Mouse (Mus musculus) myocyte (in vitro differentiated cells): ENCODE results near the gene Eif4e3.

ENCODE experiments used
- CEBPB ChIP-seq: IDR thresholded peaks from 2 replicates; pipeline ENCODE4 v1.6.1; 2011; ENCODE audit warnings: mild to moderate bottlenecking, moderate library complexity; ENCODE audit not compliant: poor library complexity, insufficient read depth, severe bottlenecking
- E2F4 ChIP-seq: IDR thresholded peaks from one replicate; pipeline ENCODE4 v1.6.1; 2011; ENCODE audit warnings: mild to moderate bottlenecking, control low read depth, moderate library complexity; ENCODE audit not compliant: insufficient read depth
- MAX ChIP-seq: IDR thresholded peaks from one replicate; pipeline ENCODE4 v1.6.1; 2011; ENCODE audit warnings: low read depth, mild to moderate bottlenecking, control low read depth
- MYOD1 ChIP-seq, 3 experiments: IDR thresholded peaks; one replicate each; pipeline ENCODE4 v1.6.1; 2011; ENCODE audit warnings: control low read depth in 2 of 3, low read depth in 2 of 3, mild to moderate bottlenecking in 2 of 3, moderate library complexity in 1 of 3; ENCODE audit not compliant: insufficient read length in 2 of 3, control insufficient read depth in 1 of 3
- MYOG ChIP-seq, 3 experiments: IDR thresholded peaks; one replicate each; pipeline ENCODE4 v1.6.1; 2011; ENCODE audit warnings: control low read depth in 2 of 3, low read depth in 2 of 3, mild to moderate bottlenecking in 2 of 3; ENCODE audit not compliant: insufficient read length in 2 of 3, control insufficient read depth in 1 of 3, insufficient read depth in 1 of 3
- POLR2A ChIP-seq: IDR thresholded peaks from one replicate; pipeline ENCODE4 v1.6.1; 2011; ENCODE audit warnings: low read depth, mild to moderate bottlenecking, control low read depth, moderate library complexity; ENCODE audit not compliant: insufficient read length
- POLR2AphosphoS2 ChIP-seq: IDR thresholded peaks from one replicate; pipeline ENCODE4 v1.6.1; 2011; ENCODE audit warnings: low read depth, control low read depth; ENCODE audit not compliant: insufficient read length
- REST ChIP-seq: IDR thresholded peaks from one replicate; pipeline ENCODE4 v1.6.1; 2011; ENCODE audit warnings: mild to moderate bottlenecking, control low read depth, moderate library complexity; ENCODE audit not compliant: insufficient read depth, insufficient read length
- TCF12 ChIP-seq: IDR thresholded peaks from one replicate; pipeline ENCODE4 v1.6.1; 2011; ENCODE audit warnings: mild to moderate bottlenecking, control low read depth; ENCODE audit not compliant: poor library complexity, insufficient read depth, severe bottlenecking
- TCF3 ChIP-seq: IDR thresholded peaks from one replicate; pipeline ENCODE4 v1.6.1; 2011; ENCODE audit warnings: low read depth, control low read depth; ENCODE audit not compliant: insufficient read length
- USF1 ChIP-seq: IDR thresholded peaks from one replicate; pipeline ENCODE4 v1.6.1; 2011; ENCODE audit warnings: low read depth, mild to moderate bottlenecking, control low read depth, moderate library complexity

DNA sequence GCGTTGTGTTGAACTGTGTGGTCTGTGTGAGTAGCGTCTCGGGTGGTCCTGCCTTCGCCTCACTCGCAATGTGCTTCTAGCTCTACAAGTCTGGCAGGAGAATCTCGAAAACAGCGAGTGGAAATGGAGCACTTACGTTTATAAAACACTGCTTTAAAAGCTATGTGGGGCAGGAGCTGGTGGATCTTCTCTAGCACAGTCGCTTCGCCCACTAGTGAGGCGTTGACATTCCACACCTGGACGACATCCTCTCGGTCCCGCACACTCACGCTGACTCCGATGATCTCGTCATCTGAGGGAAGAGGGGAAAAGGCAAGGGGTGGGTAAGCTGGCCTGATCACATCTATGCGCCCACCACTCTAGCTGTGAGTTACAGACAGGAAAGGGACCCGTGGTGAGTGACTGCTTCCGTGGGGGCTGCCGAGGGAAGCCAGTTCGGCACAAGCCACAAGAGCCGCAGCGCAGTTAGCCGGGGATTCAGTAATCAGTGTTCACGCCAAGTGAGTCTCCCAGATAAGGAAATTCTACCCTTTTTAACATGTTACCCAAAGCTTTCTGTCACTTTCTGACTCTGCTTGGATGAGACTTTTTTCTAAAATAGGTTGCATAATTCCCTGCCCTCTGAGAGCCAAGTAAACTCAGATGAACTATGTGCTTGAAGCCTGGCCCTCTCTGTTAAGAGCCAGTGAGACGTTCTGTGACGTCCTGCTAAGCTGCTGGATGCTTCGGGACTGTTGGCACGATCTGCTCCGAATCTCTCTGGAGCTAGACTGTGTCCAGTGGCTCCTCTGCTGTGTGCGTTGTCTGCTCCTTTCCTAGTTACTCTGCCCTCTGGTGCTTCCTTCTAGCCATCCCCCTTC, 34.2 kb downstream of the Eif4e3 start:
- no peak for TF ChIP-seq MAX
- TF ChIP-seq USF1: no peak
- no peak for TF ChIP-seq CEBPB
- no peak for TF ChIP-seq POLR2A
- TF ChIP-seq MYOG (IDR thresholded peaks at IDR 0.05; ENCODE audit: control insufficient read depth in 1 of 3, insufficient read depth in 1 of 3, insufficient read length in 2 of 3, low read depth in 2 of 3): no peak
- TF ChIP-seq TCF12: no peak
- no peak for TF ChIP-seq MYOD1 (IDR thresholded peaks at IDR 0.05; ENCODE audit: control insufficient read depth in 1 of 3, insufficient read length in 2 of 3, low read depth in 2 of 3)
- no peak for TF ChIP-seq REST
- no peak for TF ChIP-seq POLR2AphosphoS2
- TF ChIP-seq E2F4: no peak
- TF ChIP-seq TCF3: no peak
